Mouse (Mus musculus) limb, embryonic 11.5 days (tissue): Measurements from ENCODE around the gene Cbfa2t2. TPM values are rescaled to one million over a fixed set of nuclear protein-coding genes. Genes with fewer than 3 reads are reported as not detected.

Experiments
- ATAC-seq: fragments of 200-750 bp; cut with Nextera tagmentation; 2 replicates; pipeline ENCODE4 v1.8.0; 2017; ENCODE audit warnings: low read depth; ENCODE audit not compliant: insufficient number of reproducible peaks, low FRiP score, low TSS enrichment
- DNase-seq: peaks from one replicate; pipeline ENCODE4 v3.0.0-alpha.2; 2015; ENCODE audit warnings: low spot score
- H3K27ac ChIP-seq: fragments of 300-500 bp; sonication (generic); replicated peaks from 2 replicates; pipeline ENCODE4 v1.5.1; 2014; ENCODE audit warnings: low read depth, mild to moderate bottlenecking, low read length
- H3K27me3 ChIP-seq: fragments of 300-500 bp; sonication (generic); 2 replicates; pipeline ENCODE4 v1.6.1; 2014; ENCODE audit warnings: mild to moderate bottlenecking, low read length, mixed read lengths; ENCODE audit not compliant: control insufficient read depth, insufficient read depth
- H3K36me3 ChIP-seq: fragments of 300-500 bp; sonication (generic); 2 replicates; pipeline ENCODE4 v1.6.1; 2014; ENCODE audit warnings: mild to moderate bottlenecking, low read length, moderate library complexity, mixed read lengths; ENCODE audit not compliant: control insufficient read depth, insufficient read depth
- H3K4me1 ChIP-seq: fragments of 300-500 bp; sonication (generic); 2 replicates; pipeline ENCODE4 v1.6.1; 2014; ENCODE audit warnings: low read length, mixed read lengths; ENCODE audit not compliant: control insufficient read depth, insufficient read depth
- H3K4me2 ChIP-seq: fragments of 300-500 bp; sonication (generic); 2 replicates; pipeline ENCODE4 v1.6.1; 2014; ENCODE audit warnings: low read depth, mild to moderate bottlenecking, moderate library complexity; ENCODE audit not compliant: severe bottlenecking
- H3K4me3 ChIP-seq: fragments of 300-500 bp; sonication (generic); 2 replicates; pipeline ENCODE4 v1.5.1; 2014; ENCODE audit warnings: low read depth, low read length
- H3K9ac ChIP-seq: fragments of 300-500 bp; sonication (generic); 2 replicates; pipeline ENCODE4 v1.6.1; 2014; ENCODE audit warnings: mild to moderate bottlenecking, low read length
- H3K9me3 ChIP-seq: fragments of 300-500 bp; sonication (generic); 2 replicates; pipeline ENCODE4 v1.6.1; 2016; ENCODE audit warnings: low read length; ENCODE audit not compliant: control insufficient read depth
- WGBS: fragments of 180-500 bp; shearing (Covaris S2); extraction: QIAGEN DNeasy Blood & Tissue Kit; methylation state at CpG from one replicate; pipeline ENCODE4 v1.1.7; 2014; 5-methylcytosine and 5-hydroxymethylcytosine counted together
- polyA plus RNA-seq: library from polyadenylated mRNA; unstranded; fragments of >200 nt; fragmentation: Nextera tagmentation; extraction: Ambion mirVana; gene quantifications from 2 replicates; pipeline ENCODE4 v1.2.1, GENCODE M21; 2014

Cbfa2t2 gene
- polyA plus RNA-seq = 44.1 and 52.7 TPM in 2 replicates

DNA sequence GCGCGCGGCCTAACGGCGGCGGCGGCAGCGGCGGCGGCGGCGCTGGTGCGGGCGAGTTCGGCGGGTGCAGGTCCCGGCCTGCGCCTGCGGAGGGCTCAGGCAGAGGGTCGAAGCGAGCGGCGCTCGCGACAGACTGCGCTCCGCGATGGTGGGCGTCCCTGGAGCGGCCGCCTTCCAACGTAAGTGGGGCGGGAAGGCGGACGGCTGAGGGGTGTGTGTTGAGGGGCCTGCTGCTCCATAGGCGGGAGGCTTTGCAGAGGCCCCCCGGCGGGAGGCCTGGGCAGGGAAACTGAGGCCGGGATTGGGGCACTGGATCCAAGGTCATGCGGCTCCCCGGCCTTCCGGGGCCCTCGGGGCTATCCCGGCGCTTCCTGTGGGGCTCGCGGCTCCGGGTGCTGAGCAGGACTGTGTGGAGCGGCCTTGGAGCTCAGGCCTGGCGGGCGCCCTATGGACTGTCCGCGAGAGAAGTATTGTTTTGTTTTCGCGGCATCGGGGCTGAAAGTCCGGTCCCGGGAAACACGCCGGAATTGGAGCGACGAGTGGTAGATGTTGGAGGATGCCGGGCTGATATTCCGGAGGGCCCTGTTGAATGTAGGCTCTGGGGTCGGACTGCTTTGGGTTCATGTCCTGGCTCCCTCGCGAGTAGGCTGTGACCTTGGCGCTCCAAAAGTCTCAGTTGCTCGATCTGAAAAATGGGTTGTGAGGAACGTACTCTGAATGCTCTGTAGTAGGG, at the start of gene Cbfa2t2:
Gene Cbfa2t2, plus strand, starts transcription at position 24 of the 733 bp plus-strand sequence.
- H3K9me3 ChIP-seq = no peaks in the 10 kb centered on the region
- peak within 1 kb of the TSS; percentile 79 for H3K4me3 ChIP-seq
- H3K36me3 ChIP-seq = no peaks in the 10 kb centered on the region
- H3K9ac ChIP-seq = peak within 1 kb of the TSS; percentile 95
- under 1% methylated on average over 64 of the region's 70 CpGs for WGBS
- H3K27ac ChIP-seq = peak within 1 kb of the TSS; percentile 86
- peak within 1 kb of the TSS; percentile 54 for H3K4me2 ChIP-seq
- DNase-seq (peak; percentile 78), ATAC-seq (peak; percentile 55)
- no peaks in the 10 kb centered on the region for H3K27me3 ChIP-seq
- H3K4me1 ChIP-seq = no peaks in the 10 kb centered on the region

DNA sequence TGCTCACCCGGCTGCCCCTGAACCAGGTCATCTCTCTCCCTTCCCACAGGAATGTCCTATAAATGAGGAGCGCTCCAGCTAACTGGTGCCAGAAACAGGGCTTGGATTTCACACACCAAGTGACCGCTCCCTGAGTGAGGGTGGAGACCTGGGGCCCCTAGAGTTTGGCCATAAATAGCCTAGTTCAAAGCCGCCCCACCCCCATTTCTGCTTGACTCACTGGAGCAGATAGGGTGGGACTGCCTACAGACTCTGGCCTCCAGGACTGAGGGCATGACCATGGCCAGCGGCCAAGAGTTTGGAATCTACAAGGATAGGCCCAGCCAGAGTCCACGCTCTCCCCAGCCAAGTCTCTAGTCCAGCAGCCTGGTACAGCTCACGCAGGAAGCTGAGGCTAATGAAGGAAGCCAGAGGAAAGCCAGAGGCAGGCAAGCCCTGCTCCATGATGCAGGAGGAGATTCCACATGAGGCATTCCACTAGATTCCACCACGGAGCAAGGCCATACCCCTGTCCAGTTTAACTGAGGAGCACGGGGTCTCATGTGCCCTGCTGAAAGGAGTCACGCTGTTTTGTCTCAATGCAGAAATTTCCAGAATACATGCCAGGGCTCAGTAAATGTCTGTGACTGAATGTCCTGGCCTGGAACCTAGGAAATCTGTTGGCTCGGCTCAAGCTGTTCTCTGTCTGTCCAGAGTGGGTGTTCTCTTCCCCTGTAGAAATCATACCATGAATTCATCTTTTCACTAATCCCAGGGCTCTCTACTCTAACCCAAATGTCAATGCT, 45.9 kb upstream of the Cbfa2t2 start:
- 78% methylated on average over 11 of the region's 11 CpGs for WGBS
- DNase-seq (no peak), ATAC-seq (no peak; the same call in 1 of the 2 replicates)
- H3K36me3 ChIP-seq = no peaks in the 10 kb centered on the region
- no peak overlapping the region for H3K27ac ChIP-seq
- H3K4me1 ChIP-seq = no peaks in the 10 kb centered on the region
- H3K9me3 ChIP-seq = no peaks in the 10 kb centered on the region
- H3K4me2 ChIP-seq = no peak overlapping the region
- H3K9ac ChIP-seq = no peak overlapping the region
- H3K27me3 ChIP-seq = no peaks in the 10 kb centered on the region
- no peak overlapping the region for H3K4me3 ChIP-seq

DNA sequence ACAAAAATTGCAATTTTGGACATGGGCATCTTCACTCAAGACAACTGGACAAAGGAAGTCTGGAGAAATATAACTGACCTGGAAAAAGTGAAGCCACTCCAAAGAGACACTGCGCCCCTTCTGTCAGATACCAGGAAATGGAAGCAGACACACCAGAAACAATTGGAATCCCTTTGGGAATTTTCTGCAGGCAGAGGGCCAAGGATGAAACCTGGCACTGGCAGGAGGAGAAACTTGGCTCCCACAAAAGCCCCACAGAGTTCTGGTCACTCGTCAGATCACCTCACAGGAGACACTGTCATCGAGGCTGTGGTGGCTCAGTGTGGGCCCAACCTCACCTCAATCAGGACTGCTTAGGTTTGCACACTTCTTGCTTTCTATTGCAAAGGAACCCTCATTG, 41.7 kb upstream of the Cbfa2t2 start:
- WGBS = 89% methylated on average over 3 of the region's 3 CpGs
- Histone ChIP-seq H3K9me3 (no peaks in the 10 kb centered on the region), H3K9ac (no peak overlapping the region), H3K4me2 (no peak overlapping the region), H3K27me3 (no peaks in the 10 kb centered on the region), H3K4me3 (no peak overlapping the region), H3K36me3 (no peaks in the 10 kb centered on the region), H3K27ac (no peak overlapping the region), H3K4me1 (no peaks in the 10 kb centered on the region)
- DNase-seq = no peak
- no peak for ATAC-seq

DNA sequence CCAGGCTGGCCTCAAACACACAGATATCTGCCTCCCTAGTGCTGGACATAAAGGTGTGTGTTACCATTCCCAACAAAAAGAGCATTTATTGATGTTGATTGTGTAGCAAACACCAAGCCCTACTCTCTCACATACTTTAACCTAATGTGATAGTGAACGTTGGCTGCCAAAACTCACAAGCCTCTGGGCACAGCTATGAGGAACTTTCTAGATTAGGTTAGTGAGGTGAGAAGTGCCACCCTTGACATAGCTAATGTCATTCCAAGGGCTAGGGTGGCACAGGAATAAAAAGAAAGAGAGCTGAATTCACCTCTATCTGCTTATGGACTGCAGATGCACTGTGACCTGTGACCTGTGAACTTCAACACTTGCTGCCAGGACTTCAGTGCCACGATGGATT, 39.8 kb upstream of the Cbfa2t2 start:
- Histone ChIP-seq H3K4me2 (no peak overlapping the region), H3K4me3 (no peak overlapping the region), H3K9ac (no peak overlapping the region), H3K4me1 (no peaks in the 10 kb centered on the region), H3K27ac (no peak overlapping the region), H3K9me3 (no peaks in the 10 kb centered on the region), H3K27me3 (no peaks in the 10 kb centered on the region), H3K36me3 (no peaks in the 10 kb centered on the region)
- no peak for ATAC-seq
- no peak for DNase-seq
- 80% methylated on average over 2 of the region's 2 CpGs for WGBS

DNA sequence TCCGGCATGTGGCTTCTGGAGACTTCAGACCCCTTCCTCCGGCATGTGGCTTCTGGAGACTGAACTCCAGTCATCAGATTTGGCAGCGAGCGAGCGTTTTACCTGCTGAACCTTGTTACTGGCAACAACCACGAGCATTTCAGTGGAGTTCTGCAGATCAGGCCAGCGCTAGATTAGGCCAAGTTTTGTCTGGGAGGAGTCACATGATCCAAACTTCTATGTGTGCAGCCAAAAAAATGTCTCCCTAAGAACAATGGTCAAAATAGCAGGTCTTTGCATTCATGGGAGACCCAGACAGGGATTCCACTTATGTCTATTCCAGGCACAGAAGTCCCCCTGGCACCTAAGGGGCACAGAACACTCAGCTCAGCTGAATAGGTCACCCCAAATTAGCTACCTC, 38.0 kb upstream of the Cbfa2t2 start:
- Histone ChIP-seq H3K4me2 (no peak overlapping the region), H3K4me3 (no peak overlapping the region), H3K9me3 (no peaks in the 10 kb centered on the region), H3K36me3 (no peaks in the 10 kb centered on the region), H3K4me1 (no peaks in the 10 kb centered on the region), H3K27ac (no peak overlapping the region), H3K27me3 (no peaks in the 10 kb centered on the region), H3K9ac (no peak overlapping the region)
- 92% methylated on average over 7 of the region's 7 CpGs for WGBS
- DNase-seq (no peak), ATAC-seq (no peak)

DNA sequence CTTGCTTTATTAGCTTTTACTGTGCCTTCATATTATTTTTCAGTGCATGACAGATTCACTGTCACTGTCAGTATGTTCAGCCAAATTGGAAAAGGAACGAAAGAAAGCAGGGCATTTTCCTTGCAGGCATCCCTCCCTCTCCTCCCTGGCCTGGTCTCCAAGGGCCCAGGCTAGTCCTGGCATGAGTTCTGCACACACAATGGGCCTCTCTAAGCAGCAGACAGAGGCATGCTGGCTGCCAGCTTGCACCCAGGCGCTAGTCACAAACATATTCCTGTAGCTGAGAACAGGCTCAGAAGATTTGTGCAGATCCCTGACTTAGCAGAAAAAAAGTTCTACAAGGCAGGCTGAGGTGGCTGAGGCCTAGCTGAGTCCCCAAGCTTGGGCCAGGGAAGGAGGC, 37.0 kb upstream of the Cbfa2t2 start:
- Histone ChIP-seq H3K4me3 (no peak overlapping the region), H3K4me2 (no peak overlapping the region), H3K27ac (no peak overlapping the region), H3K27me3 (no peaks in the 10 kb centered on the region), H3K9ac (no peak overlapping the region), H3K9me3 (no peaks in the 10 kb centered on the region), H3K36me3 (no peaks in the 10 kb centered on the region), H3K4me1 (no peaks in the 10 kb centered on the region)
- 79% methylated on average over 2 of the region's 2 CpGs for WGBS
- ATAC-seq (no peak), DNase-seq (no peak)

DNA sequence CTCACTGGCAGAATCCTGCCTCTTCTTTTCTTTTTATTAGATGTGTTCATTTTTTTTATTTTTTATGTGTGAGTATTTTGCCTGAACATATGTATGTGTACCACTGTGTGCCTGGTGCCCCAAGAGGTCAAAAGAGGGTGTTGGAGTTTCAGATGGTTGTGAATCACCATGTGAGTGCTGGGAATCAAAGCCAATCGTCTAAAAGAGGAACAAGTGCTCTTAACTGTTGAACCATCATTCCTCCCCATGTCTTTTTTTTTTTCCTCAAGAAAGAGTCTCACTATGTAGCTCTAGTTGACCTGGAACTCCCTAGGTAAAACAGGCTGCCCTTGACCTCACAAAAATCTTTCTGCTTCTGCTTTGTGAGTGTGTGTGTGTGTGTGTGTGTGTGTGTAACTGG, 34.3 kb upstream of the Cbfa2t2 start:
- Histone ChIP-seq H3K4me3 (no peak overlapping the region), H3K27ac (no peak overlapping the region), H3K27me3 (peaks cover 3% of the 10 kb centered on the region), H3K9ac (no peak overlapping the region), H3K4me2 (no peak overlapping the region), H3K4me1 (peaks cover 4% of the 10 kb centered on the region; the same call in 1 of the 2 replicates), H3K9me3 (no peaks in the 10 kb centered on the region), H3K36me3 (no peaks in the 10 kb centered on the region)
- ATAC-seq (no peak), DNase-seq (no peak)
- WGBS = 60% methylated on average over 1 of the region's 1 CpGs

DNA sequence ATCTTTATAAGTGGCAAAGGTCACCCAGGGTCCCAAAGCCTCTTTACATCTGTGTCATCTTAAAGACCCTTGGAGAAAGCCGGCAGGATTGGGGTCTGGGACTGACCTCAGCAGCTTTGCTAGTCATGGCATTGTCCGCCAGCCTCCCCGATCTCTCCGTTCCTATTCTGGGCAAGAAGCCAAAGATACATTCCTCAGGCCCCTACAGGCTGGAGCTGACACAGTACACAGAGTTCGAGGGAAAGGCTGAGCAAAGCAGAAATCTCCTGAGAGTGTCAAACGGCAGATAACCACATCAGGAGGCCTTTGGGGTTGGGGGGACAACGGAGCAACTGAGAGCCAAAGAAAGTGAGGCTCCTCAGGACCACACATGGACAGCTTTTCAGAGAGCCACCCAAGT, 33.5 kb upstream of the Cbfa2t2 start:
- Histone ChIP-seq H3K4me1 (peaks cover 4% of the 10 kb centered on the region; the same call in 1 of the 2 replicates), H3K4me2 (no peak overlapping the region), H3K9ac (no peak overlapping the region), H3K27me3 (peaks cover 9% of the 10 kb centered on the region), H3K9me3 (no peaks in the 10 kb centered on the region), H3K4me3 (no peak overlapping the region), H3K36me3 (no peaks in the 10 kb centered on the region), H3K27ac (no peak overlapping the region)
- DNase-seq (no peak), ATAC-seq (no peak)
- 59% methylated on average over 7 of the region's 7 CpGs for WGBS
